Mouse (Mus musculus): ENCODE data around the gene Clic6. TPM values are rescaled to one million over a fixed set of nuclear protein-coding genes. Genes with fewer than 3 reads are reported as not detected.

The Clic6 gene
- polyA plus RNA-seq, 1 experiment from 2014 or later: 16.4 TPM

GRCm38 (mm10) chr16:92451516-92452072 lies 33.9 kb upstream of the Clic6 start:
- H3K27me3 ChIP-seq (ENCODE audit: control insufficient read depth, insufficient read depth, low read depth, low read length): no peaks in the 10 kb centered on the region
- H3K27ac ChIP-seq (ENCODE audit: low read length): no peak overlapping the region
- 61% methylated on average over 17 of the region's 17 CpGs for WGBS

DNA sequence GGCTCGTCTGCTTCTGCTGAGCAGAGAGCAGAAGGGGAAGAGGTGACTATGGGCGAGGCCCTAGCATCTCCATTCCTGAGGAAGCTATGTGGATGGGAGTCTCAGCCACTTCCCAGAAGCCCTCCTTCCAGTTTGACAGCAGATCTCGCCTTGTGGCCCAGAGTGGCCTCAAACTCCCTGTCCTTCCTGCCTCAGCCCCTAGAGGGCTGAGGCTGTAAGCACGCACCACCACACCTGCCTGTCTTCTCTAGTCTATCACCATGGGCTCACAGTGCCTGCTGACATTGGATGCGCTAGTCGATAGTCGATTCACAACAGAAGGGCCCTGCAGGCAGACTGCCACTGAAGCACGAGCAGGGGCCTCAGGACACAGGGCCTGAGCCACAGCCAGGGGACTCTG lies 32.9 kb upstream of the Clic6 start:
- no peak for ATAC-seq (ENCODE audit: low read depth)
- Histone ChIP-seq H3K4me2 (ENCODE audit: low read depth, low read length) (no peak overlapping the region), H3K9me3 (ENCODE audit: control insufficient read depth, low read length) (no peaks in the 10 kb centered on the region), H3K27me3 (ENCODE audit: control insufficient read depth, insufficient read depth, low read depth, low read length) (no peaks in the 10 kb centered on the region), H3K36me3 (ENCODE audit: control insufficient read depth, insufficient read depth, low read length) (no peaks in the 10 kb centered on the region), H3K4me1 (replicated peaks; ENCODE audit: control insufficient read depth, insufficient read depth, low read length) (peaks cover 18% of the 10 kb centered on the region), H3K9ac (ENCODE audit: low read length) (no peak overlapping the region), H3K4me3 (ENCODE audit: low read length) (no peak overlapping the region), H3K27ac (ENCODE audit: low read length) (no peak overlapping the region)
- 57% methylated on average over 8 of the region's 8 CpGs for WGBS

More at GRCm38 (mm10) chr16:92451516-92452072, 33.9 kb upstream of the Clic6 start:
- no peaks in the 10 kb centered on the region for H3K9me3 ChIP-seq (ENCODE audit: control insufficient read depth, low read length)
- ATAC-seq (ENCODE audit: low read depth): peak; percentile 89
- no peak overlapping the region for H3K4me2 ChIP-seq (ENCODE audit: low read depth, low read length)
- H3K4me1 ChIP-seq (replicated peaks; ENCODE audit: control insufficient read depth, insufficient read depth, low read length): peaks cover 18% of the 10 kb centered on the region
- H3K4me3 ChIP-seq (ENCODE audit: low read length): no peak overlapping the region
- H3K9ac ChIP-seq (ENCODE audit: low read length): no peak overlapping the region; the same call in 1 of the 2 replicates
- no peaks in the 10 kb centered on the region for H3K36me3 ChIP-seq (ENCODE audit: control insufficient read depth, insufficient read depth, low read length)

DNA sequence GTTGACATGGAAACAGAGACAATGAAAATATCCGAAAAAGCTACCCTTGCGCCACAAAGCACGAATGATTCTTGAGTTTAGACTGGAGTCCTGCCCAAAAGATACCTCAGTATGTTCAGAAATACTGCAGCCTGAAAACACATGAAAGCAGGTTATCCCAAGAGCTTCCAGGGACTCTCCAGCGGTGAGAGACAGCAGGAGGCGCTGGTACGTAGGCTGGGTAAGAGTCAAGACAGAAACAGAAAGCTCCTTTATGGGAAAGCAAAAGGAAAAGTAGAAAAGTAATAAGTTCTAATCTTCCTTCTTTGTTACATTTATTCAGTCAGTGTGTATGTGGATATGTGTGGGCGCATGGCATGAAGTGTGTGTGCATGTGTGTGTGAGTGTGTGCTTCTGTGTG lies 31.5 kb upstream of the Clic6 start:
- H3K4me3 ChIP-seq (ENCODE audit: low read length): no peak overlapping the region
- WGBS: 86% methylated on average over 7 of the region's 7 CpGs
- H3K9me3 ChIP-seq (ENCODE audit: control insufficient read depth, low read length): no peaks in the 10 kb centered on the region
- no peak overlapping the region for H3K27ac ChIP-seq (ENCODE audit: low read length)
- H3K9ac ChIP-seq (ENCODE audit: low read length): no peak overlapping the region
- ATAC-seq (ENCODE audit: low read depth): no peak
- peaks cover 18% of the 10 kb centered on the region for H3K4me1 ChIP-seq (replicated peaks; ENCODE audit: control insufficient read depth, insufficient read depth, low read length)
- no peaks in the 10 kb centered on the region for H3K36me3 ChIP-seq (ENCODE audit: control insufficient read depth, insufficient read depth, low read length)
- no peaks in the 10 kb centered on the region for H3K27me3 ChIP-seq (ENCODE audit: control insufficient read depth, insufficient read depth, low read depth, low read length)
- H3K4me2 ChIP-seq (ENCODE audit: low read depth, low read length): no peak overlapping the region

DNA sequence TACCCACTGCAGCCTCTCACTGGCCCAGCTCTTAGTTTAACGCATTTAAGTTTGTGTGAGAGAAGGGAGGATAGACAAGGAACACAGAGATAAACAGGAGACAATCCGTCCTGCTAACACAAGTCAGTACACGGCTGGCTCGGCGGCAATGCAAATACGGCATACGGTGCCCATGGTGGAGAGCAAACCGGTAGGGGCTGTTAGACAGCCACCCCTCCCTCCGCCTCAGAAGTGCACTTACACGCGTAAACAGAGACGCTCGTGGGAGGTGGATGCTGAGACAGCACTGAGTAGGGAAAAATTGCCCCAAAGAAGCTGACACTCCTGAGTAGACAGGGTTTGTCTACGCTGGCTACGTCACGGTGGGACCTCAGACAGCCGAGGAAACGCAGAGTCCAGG lies 31.0 kb upstream of the Clic6 start:
- WGBS: 60% methylated on average over 18 of the region's 18 CpGs
- Histone ChIP-seq H3K4me2 (ENCODE audit: low read depth, low read length) (no peak overlapping the region), H3K4me1 (replicated peaks; ENCODE audit: control insufficient read depth, insufficient read depth, low read length) (peaks cover 18% of the 10 kb centered on the region), H3K9ac (ENCODE audit: low read length) (no peak overlapping the region), H3K9me3 (ENCODE audit: control insufficient read depth, low read length) (no peaks in the 10 kb centered on the region), H3K27ac (ENCODE audit: low read length) (no peak overlapping the region), H3K4me3 (ENCODE audit: low read length) (no peak overlapping the region), H3K36me3 (ENCODE audit: control insufficient read depth, insufficient read depth, low read length) (no peaks in the 10 kb centered on the region), H3K27me3 (ENCODE audit: control insufficient read depth, insufficient read depth, low read depth, low read length) (no peaks in the 10 kb centered on the region)
- no peak for ATAC-seq (ENCODE audit: low read depth)

DNA sequence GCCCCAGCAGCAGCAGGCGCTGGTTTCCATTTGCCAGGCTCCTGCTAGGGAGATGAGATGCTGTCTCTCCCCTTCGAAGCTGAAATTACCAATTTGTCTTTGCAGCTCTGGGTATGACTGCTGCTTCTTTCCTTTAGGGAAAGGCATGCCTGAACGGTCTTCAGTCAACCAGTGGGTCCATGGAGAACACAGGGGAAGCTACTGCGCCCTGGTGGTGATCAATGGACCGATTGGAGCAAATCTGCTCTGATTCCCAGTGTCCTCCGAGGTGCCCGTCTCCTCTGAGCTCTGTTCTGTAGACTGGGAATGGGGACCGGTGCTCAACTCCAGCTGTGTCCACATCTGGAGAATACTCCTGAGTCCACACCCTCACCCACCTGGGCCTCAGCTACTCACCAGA lies 30.0 kb upstream of the Clic6 start:
- H3K4me3 ChIP-seq (ENCODE audit: low read length): no peak overlapping the region
- H3K36me3 ChIP-seq (ENCODE audit: control insufficient read depth, insufficient read depth, low read length): no peaks in the 10 kb centered on the region
- WGBS: 73% methylated on average over 8 of the region's 8 CpGs
- no peaks in the 10 kb centered on the region for H3K27me3 ChIP-seq (ENCODE audit: control insufficient read depth, insufficient read depth, low read depth, low read length)
- no peaks in the 10 kb centered on the region for H3K9me3 ChIP-seq (ENCODE audit: control insufficient read depth, low read length)
- H3K27ac ChIP-seq (ENCODE audit: low read length): no peak overlapping the region
- H3K9ac ChIP-seq (ENCODE audit: low read length): no peak overlapping the region
- no peak overlapping the region for H3K4me2 ChIP-seq (ENCODE audit: low read depth, low read length)
- H3K4me1 ChIP-seq (replicated peaks; ENCODE audit: control insufficient read depth, insufficient read depth, low read length): peaks cover 15% of the 10 kb centered on the region
- no peak for ATAC-seq (ENCODE audit: low read depth)

- ATAC-seq (ENCODE audit: low read depth): no peak
- WGBS: 85% methylated on average over 5 of the region's 5 CpGs
- Histone ChIP-seq H3K4me3 (ENCODE audit: low read length) (no peak overlapping the region), H3K9me3 (ENCODE audit: control insufficient read depth, low read length) (no peaks in the 10 kb centered on the region), H3K4me2 (ENCODE audit: low read depth, low read length) (no peak overlapping the region), H3K9ac (ENCODE audit: low read length) (no peak overlapping the region), H3K4me1 (replicated peaks; ENCODE audit: control insufficient read depth, insufficient read depth, low read length) (peaks cover 12% of the 10 kb centered on the region), H3K27me3 (ENCODE audit: control insufficient read depth, insufficient read depth, low read depth, low read length) (no peaks in the 10 kb centered on the region), H3K36me3 (ENCODE audit: control insufficient read depth, insufficient read depth, low read length) (no peaks in the 10 kb centered on the region), H3K27ac (ENCODE audit: low read length) (no peak overlapping the region)
These were observed 29.6 kb upstream of the Clic6 start for GRCm38 (mm10) chr16:92455969-92456368.

- WGBS: 20% methylated on average over 7 of the region's 7 CpGs
These were observed 27.9 kb upstream of the Clic6 start for GRCm38 (mm10) chr16:92457594-92457993.

DNA sequence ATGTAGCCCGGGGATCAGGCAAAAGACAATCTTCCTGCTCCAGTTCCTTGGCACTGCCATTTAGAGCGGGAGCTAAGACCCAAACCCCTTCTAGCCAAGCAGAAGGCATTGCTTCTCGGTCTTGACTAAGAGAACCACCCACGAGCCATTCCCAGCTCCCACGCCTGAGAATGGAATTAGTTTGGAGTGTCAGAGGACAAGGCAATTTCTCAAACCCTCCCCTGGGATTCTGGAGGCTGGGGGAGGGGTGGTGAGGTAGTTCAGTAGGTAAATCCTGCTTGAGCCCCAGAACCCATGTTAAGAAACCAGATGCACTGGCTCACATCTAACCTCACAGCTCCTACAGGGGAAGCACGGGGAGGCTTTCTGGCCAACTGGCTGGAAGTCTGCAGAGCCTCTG lies 24.1 kb upstream of the Clic6 start:
- no peak for ATAC-seq (ENCODE audit: low read depth)
- Histone ChIP-seq H3K4me1 (replicated peaks; ENCODE audit: control insufficient read depth, insufficient read depth, low read length) (peaks cover 18% of the 10 kb centered on the region), H3K27me3 (ENCODE audit: control insufficient read depth, insufficient read depth, low read depth, low read length) (no peaks in the 10 kb centered on the region), H3K27ac (ENCODE audit: low read length) (no peak overlapping the region), H3K36me3 (ENCODE audit: control insufficient read depth, insufficient read depth, low read length) (no peaks in the 10 kb centered on the region), H3K4me2 (ENCODE audit: low read depth, low read length) (no peak overlapping the region), H3K9ac (ENCODE audit: low read length) (no peak overlapping the region), H3K9me3 (ENCODE audit: control insufficient read depth, low read length) (no peaks in the 10 kb centered on the region), H3K4me3 (ENCODE audit: low read length) (no peak overlapping the region)
- 57% methylated on average over 6 of the region's 6 CpGs for WGBS

More at GRCm38 (mm10) chr16:92457594-92457993, 27.9 kb upstream of the Clic6 start:
- H3K4me3 ChIP-seq (ENCODE audit: low read length): no peak overlapping the region
- no peaks in the 10 kb centered on the region for H3K27me3 ChIP-seq (ENCODE audit: control insufficient read depth, insufficient read depth, low read depth, low read length)
- H3K36me3 ChIP-seq (ENCODE audit: control insufficient read depth, insufficient read depth, low read length): no peaks in the 10 kb centered on the region
- H3K9ac ChIP-seq (ENCODE audit: low read length): no peak overlapping the region
- no peak overlapping the region for H3K27ac ChIP-seq (ENCODE audit: low read length)
- H3K9me3 ChIP-seq (ENCODE audit: control insufficient read depth, low read length): no peaks in the 10 kb centered on the region
- H3K4me1 ChIP-seq (replicated peaks; ENCODE audit: control insufficient read depth, insufficient read depth, low read length): peaks cover 8% of the 10 kb centered on the region
- peak; percentile 78 for ATAC-seq (ENCODE audit: low read depth)
- no peak overlapping the region for H3K4me2 ChIP-seq (ENCODE audit: low read depth, low read length)

DNA sequence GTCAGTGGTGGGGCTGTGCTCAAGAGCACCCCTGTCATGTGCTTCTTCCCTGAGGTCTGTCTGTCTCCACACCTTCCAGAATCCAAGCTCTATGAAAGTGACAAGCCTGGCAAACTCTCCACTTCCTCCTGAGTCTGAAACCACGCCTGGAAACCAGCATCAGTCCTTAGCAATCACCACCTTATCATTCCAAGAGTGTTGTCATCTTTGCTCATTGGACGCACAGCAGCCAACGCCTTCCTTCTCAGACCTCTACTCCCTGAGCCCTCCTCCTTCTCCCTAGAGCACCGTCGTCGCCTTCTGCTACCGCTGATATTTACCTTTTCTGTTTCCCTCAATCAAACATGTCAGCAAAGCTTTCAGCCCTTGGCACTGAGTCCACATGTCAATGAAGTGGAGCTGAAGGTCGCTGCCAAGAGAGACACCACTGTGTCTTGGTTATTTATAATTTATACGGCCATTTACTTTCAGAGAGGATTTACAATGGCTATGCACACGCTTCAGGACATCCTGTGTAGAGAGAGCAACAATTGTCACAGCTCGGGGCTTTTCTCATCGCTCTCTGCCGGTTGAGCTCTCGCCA lies 21.1 kb upstream of the Clic6 start:
- H3K4me2 ChIP-seq (ENCODE audit: low read depth, low read length): peak overlapping the region; percentile 77
- H3K9me3 ChIP-seq (ENCODE audit: control insufficient read depth, low read length): no peaks in the 10 kb centered on the region
- 10% methylated on average over 14 of the region's 14 CpGs for WGBS
- H3K27ac ChIP-seq (ENCODE audit: low read length): no peak overlapping the region
- H3K27me3 ChIP-seq (ENCODE audit: control insufficient read depth, insufficient read depth, low read depth, low read length): no peaks in the 10 kb centered on the region
- peaks cover 18% of the 10 kb centered on the region for H3K4me1 ChIP-seq (replicated peaks; ENCODE audit: control insufficient read depth, insufficient read depth, low read length)
- H3K4me3 ChIP-seq (ENCODE audit: low read length): peak overlapping the region; percentile 77
- no peaks in the 10 kb centered on the region for H3K36me3 ChIP-seq (ENCODE audit: control insufficient read depth, insufficient read depth, low read length)
- H3K9ac ChIP-seq (ENCODE audit: low read length): no peak overlapping the region; the same call in 1 of the 2 replicates
- no peak for ATAC-seq (ENCODE audit: low read depth)

Data from lung, embryonic 16.5 days (tissue).